Mouse (Mus musculus) lung, embryonic 15.5 days (tissue): ENCODE data around the gene Cblc. TPM values are rescaled to one million over a fixed set of nuclear protein-coding genes. Genes with fewer than 3 reads are reported as not detected.

Source experiments
- ATAC-seq: fragments of 200-750 bp; cut with Nextera tagmentation; 2 replicates; pipeline ENCODE4 v1.8.0; 2017; ENCODE audit warnings: moderate number of reproducible peaks, borderline replicate concordance; ENCODE audit not compliant: low FRiP score, low TSS enrichment; ENCODE audit errors: extremely low read depth
- H3K27ac ChIP-seq: fragments of 300-500 bp; sonication (generic); 2 replicates; pipeline ENCODE4 v1.5.1; 2015; ENCODE audit warnings: moderate library complexity, mild to moderate bottlenecking, inconsistent platforms
- H3K27me3 ChIP-seq: fragments of 300-500 bp; sonication (generic); 2 replicates; pipeline ENCODE4 v1.6.1; 2015; ENCODE audit warnings: inconsistent platforms
- H3K36me3 ChIP-seq: fragments of 300-500 bp; sonication (generic); 2 replicates; pipeline ENCODE4 v1.6.1; 2015; ENCODE audit warnings: inconsistent platforms
- H3K4me1 ChIP-seq: fragments of 300-500 bp; sonication (generic); 2 replicates; pipeline ENCODE4 v1.6.1; 2015; ENCODE audit warnings: inconsistent platforms
- H3K4me2 ChIP-seq: fragments of 300-500 bp; sonication (generic); 2 replicates; pipeline ENCODE4 v1.6.1; 2015; ENCODE audit warnings: inconsistent platforms, mild to moderate bottlenecking, moderate library complexity
- H3K4me3 ChIP-seq: fragments of 300-500 bp; sonication (generic); 2 replicates; pipeline ENCODE4 v1.5.1; 2015; ENCODE audit warnings: mild to moderate bottlenecking, inconsistent platforms
- H3K9ac ChIP-seq: fragments of 300-500 bp; sonication (generic); 2 replicates; pipeline ENCODE4 v1.6.1; 2015; ENCODE audit warnings: inconsistent platforms
- H3K9me3 ChIP-seq: fragments of 300-500 bp; sonication (generic); 2 replicates; pipeline ENCODE4 v1.6.1; 2016; ENCODE audit warnings: inconsistent platforms
- WGBS: fragments of 180-500 bp; shearing (Covaris S2); methylation state at CpG from one replicate; pipeline ENCODE4 v1.1.7; 2015; 5-methylcytosine and 5-hydroxymethylcytosine counted together
- polyA plus RNA-seq: library from polyadenylated mRNA; unstranded; fragments of >200 nt; fragmentation: Nextera tagmentation; extraction: Ambion mirVana; gene quantifications from 2 replicates; pipeline ENCODE4 v1.2.1, GENCODE M21; 2015

Cblc gene
- 15.2 and 16.1 TPM in 2 replicates for polyA plus RNA-seq

DNA sequence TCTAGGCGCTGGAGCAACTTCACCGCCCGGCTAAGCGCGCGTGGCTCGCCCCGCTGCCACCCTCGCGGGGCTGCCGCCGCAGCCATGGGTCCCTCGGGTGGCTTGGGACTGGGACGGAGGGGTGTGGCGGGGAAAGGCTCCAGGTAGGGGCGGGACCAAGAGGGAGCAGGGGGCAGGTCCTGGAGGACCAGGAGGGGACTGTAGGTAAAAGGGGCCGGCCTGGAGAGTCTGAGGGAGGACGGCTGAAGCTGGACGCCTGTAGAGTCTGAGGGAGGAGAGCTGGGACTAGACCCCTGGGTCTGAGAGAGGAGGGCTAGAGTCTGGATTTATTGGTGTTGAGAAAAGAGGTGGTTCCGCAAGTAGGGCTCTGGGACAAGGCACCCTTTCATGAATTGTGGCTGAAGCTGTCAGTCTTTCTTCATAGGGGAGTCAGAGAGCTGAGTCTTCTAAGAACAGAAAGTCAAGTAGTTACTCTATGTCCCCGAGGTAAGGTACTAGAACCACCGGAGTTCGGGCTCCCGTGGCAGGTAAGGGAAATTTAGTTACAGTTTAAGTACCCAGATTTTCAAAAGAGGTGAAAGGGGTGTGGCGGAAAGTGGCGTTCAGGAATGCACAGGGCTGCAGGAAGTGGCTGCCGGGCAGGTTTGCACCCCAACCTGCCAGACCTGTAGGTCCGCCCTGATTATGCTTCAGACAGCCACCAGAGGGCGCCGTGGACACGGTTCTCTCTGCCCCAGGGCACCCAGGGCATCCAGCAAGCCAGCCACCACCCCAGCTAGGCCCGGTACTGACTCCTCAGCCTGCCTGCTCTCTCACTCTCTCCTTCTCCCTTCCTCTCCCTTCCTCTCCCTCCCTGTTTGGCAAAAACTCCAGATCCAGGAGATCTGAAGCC, at the start of gene Cblc:
Gene Cblc (minus strand): TSS at position 113 of the 892 bp plus-strand sequence.
- no peaks in the 10 kb centered on the region for H3K36me3 ChIP-seq
- ATAC-seq = peak; percentile 83
- peaks cover 18% of the 10 kb centered on the region for H3K27me3 ChIP-seq
- no peaks in the 10 kb centered on the region for H3K9me3 ChIP-seq
- H3K4me3 ChIP-seq = peak within 1 kb of the TSS; percentile 49
- WGBS = 2% methylated on average over 32 of the region's 32 CpGs
- H3K27ac ChIP-seq = peak within 1 kb of the TSS; percentile 94
- peak within 1 kb of the TSS; percentile 50 for H3K9ac ChIP-seq
- peak within 1 kb of the TSS; percentile 68 for H3K4me2 ChIP-seq
- H3K4me1 ChIP-seq = peaks cover 7% of the 10 kb centered on the region; the same call in 1 of the 2 replicates

DNA sequence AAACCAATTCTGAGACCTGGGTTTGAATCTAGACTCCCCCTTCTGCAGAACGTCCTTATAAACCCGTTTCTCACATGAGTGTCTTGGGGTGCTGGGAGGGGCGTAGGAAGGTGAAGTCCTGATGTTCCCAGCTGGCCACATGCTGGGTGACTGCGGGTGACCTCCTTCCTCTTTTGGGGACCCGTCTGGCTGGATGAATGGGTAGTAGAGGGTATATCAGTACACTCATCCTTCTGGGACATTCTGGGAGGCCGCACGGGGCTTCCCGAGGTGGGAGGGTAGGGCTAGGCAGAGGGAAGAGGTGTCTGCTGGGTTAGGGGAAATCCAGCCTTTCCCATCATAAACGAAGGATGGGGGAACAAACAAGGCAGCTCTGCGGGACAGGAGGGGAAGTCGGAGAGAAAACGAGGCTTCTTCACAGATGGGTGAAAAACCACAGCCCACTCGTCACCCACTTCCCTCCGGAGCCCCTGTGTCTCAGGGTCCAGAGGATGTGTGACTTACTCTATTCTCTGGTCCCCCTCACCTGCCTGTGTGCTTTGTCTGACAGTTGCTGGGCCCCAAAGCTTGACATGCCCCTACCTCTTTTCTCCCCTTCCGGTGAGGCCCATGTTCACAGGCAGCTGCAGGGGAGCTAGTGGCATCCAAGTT, 48.0 kb upstream of the Cblc start:
- Histone ChIP-seq H3K27me3 (peaks cover 14% of the 10 kb centered on the region), H3K4me2 (no peak overlapping the region), H3K27ac (no peak overlapping the region), H3K36me3 (no peaks in the 10 kb centered on the region), H3K9ac (no peak overlapping the region), H3K4me1 (peaks cover 3% of the 10 kb centered on the region; the same call in 1 of the 2 replicates), H3K9me3 (no peaks in the 10 kb centered on the region), H3K4me3 (no peak overlapping the region)
- no peak for ATAC-seq
- 59% methylated on average over 15 of the region's 15 CpGs for WGBS

DNA sequence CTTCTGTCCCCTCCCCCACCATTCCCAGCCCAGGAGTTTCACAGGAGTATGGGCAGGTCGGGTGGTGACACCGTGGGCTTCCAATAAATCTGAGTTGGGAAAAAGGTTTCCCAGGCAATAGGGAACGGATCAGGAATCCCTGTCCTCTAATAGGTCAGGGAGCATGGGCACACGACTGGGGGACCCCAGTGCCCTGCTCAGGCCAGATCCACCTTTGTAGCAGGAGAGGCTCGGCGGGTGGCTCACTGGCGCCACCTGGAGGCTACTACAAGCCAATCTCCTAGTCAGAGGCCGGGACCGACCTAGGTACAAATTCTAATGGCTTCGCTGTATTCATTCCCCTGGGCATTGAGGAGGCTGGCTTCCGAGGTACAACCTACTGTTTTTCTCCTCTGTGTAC, 47.0 kb upstream of the Cblc start:
- Histone ChIP-seq H3K4me3 (no peak overlapping the region), H3K36me3 (no peaks in the 10 kb centered on the region), H3K4me1 (peaks cover 3% of the 10 kb centered on the region; the same call in 1 of the 2 replicates), H3K9me3 (no peaks in the 10 kb centered on the region), H3K4me2 (no peak overlapping the region), H3K9ac (no peak overlapping the region), H3K27ac (no peak overlapping the region), H3K27me3 (peaks cover 14% of the 10 kb centered on the region)
- peak; percentile 33; the same call in 1 of the 2 replicates for ATAC-seq
- WGBS = 5% methylated on average over 11 of the region's 11 CpGs

DNA sequence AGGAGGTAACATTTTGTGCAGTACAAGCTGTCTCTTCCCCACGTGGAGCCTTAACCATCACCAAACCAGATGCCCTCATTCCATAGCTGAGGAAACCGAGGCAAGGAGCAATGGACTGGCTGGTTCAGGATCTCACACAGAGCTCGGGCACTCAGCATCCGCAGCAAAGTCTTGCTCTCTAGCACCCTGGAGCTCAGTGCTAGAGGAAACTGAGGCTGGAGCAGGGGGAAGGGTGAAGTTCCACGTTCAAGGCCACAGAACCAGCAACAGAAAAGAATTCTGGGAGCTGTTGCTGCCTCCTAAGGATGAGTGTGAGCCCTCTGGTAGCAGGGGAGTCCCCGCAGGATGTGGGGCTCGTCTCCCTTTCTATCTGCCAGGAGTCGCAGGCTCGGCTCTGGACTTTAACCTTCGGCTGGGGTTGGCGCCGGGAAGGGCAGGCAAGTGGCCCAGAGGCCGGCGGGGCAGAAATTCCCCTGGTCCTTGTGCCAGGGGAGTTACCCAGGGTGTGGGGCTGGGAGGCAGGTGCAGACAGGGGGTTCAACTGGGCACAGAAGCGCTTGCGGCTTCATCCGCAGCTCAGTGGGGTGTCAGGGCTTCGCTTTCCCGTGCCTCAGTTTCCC, 46.4 kb upstream of the Cblc start:
- Histone ChIP-seq H3K4me3 (no peak overlapping the region), H3K9ac (no peak overlapping the region), H3K9me3 (no peaks in the 10 kb centered on the region), H3K27ac (no peak overlapping the region), H3K36me3 (no peaks in the 10 kb centered on the region), H3K4me1 (peaks cover 3% of the 10 kb centered on the region; the same call in 1 of the 2 replicates), H3K4me2 (no peak overlapping the region), H3K27me3 (peaks cover 14% of the 10 kb centered on the region)
- no peak for ATAC-seq
- WGBS = 30% methylated on average over 19 of the region's 19 CpGs

DNA sequence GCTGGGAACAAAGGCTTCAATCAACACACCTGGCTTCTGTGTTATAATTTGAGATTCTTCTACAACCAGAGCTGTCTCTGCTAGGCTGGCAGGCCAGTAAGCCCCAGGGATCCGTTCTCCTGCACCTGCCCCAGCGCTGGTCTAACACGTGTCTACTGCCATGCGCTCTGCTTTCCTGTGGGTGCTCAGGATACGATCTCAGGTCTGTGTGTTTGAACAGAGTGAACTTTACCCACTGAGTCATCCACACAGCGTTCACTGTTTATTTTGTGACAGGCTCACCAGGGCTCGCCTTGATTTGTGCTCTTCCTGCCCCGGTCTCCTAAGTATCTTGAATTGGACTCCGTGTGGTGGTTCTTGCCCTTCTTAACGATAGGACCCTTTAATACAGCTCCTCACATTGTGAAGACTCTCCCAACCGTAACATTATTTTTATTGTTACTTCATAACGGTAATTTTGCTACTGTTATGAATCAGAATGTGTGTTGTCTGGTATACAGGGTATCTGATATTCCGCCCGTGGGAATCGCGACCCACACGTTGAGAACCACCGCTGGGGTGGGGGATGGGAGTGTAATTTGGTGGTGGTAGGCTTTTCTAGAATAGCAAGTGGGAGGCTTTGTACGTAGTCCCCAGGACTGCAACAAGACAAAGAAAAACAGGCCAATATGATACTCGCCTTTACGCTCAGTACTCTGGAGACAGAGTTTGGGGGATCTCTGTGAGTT, 45.2 kb upstream of the Cblc start:
- H3K9me3 ChIP-seq = no peaks in the 10 kb centered on the region
- no peak overlapping the region for H3K4me3 ChIP-seq
- no peaks in the 10 kb centered on the region for H3K36me3 ChIP-seq
- H3K27me3 ChIP-seq = peaks cover 14% of the 10 kb centered on the region
- no peak for ATAC-seq
- H3K4me2 ChIP-seq = no peak overlapping the region
- no peak overlapping the region for H3K27ac ChIP-seq
- 59% methylated on average over 21 of the region's 21 CpGs for WGBS
- no peak overlapping the region for H3K9ac ChIP-seq
- no peaks in the 10 kb centered on the region for H3K4me1 ChIP-seq

DNA sequence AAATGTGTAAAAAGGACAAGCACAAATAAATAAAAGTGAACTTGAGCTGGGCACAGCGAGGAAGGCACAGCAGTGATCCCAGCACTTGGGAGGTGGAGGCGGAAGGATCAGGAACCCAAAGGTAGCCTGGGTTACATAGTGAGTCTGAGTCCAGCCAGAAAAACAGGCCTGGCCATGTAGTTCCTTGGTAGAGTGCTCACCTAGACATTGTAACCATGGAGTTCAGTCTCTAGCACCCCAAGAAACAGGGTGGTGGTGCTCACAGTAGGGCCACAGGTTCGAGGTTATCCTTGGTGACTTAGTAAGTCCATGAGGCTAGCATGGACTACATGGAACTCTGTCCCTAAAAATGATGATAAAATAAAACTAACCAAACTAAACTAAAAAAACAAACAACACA, 44.3 kb upstream of the Cblc start:
- H3K36me3 ChIP-seq = no peaks in the 10 kb centered on the region
- H3K27ac ChIP-seq = no peak overlapping the region
- peaks cover 14% of the 10 kb centered on the region for H3K27me3 ChIP-seq
- WGBS = 71% methylated on average over 3 of the region's 3 CpGs
- no peaks in the 10 kb centered on the region for H3K9me3 ChIP-seq
- no peak overlapping the region for H3K9ac ChIP-seq
- no peak overlapping the region for H3K4me3 ChIP-seq
- ATAC-seq = no peak
- H3K4me2 ChIP-seq = no peak overlapping the region
- H3K4me1 ChIP-seq = no peaks in the 10 kb centered on the region

DNA sequence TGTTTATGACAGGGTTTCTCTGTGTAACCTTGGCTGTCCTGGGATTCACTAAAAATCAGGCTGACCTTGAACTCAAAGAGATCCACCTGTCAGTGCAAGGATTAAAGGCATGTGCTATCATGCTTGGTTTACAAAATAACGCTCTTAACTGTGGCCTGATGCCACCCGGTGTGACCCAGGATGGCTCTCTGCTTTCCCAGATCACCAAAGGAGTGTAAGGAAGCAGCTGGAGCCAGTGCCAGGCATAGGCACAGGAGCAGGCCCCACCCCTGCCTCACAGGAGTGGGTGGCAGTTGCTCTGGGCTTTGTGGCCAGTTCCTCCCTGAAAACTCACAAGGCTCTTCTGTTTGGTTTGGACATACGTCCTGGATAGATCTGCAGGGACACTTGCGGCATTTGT, 43.8 kb upstream of the Cblc start:
- Histone ChIP-seq H3K27me3 (peaks cover 14% of the 10 kb centered on the region), H3K4me2 (no peak overlapping the region), H3K4me3 (no peak overlapping the region), H3K4me1 (no peaks in the 10 kb centered on the region), H3K27ac (no peak overlapping the region), H3K36me3 (no peaks in the 10 kb centered on the region), H3K9ac (no peak overlapping the region), H3K9me3 (no peaks in the 10 kb centered on the region)
- no peak for ATAC-seq
- WGBS = 66% methylated on average over 4 of the region's 4 CpGs

DNA sequence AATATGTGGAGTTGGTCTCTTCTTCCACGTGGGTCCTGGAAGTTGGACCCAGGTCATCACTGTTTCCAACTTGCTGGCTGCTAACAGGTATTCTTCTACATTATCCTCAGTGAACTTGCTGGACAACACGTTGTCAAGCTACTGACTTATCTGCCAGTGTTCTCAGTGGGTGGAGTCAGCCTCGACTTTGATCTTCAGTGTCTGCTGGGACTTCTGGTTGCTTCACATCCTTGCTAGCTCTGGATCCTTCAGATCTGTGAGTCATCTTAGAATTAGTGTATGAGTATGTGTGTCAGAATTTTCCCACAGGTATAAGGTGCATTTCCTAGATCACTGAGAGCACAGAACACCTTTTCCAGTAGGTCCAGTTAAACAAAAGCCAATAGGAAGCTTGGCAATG, 40.2 kb upstream of the Cblc start:
- Histone ChIP-seq H3K27me3 (no peaks in the 10 kb centered on the region), H3K4me3 (no peak overlapping the region), H3K4me2 (no peak overlapping the region), H3K36me3 (no peaks in the 10 kb centered on the region), H3K9ac (no peak overlapping the region), H3K27ac (no peak overlapping the region), H3K9me3 (no peaks in the 10 kb centered on the region), H3K4me1 (no peaks in the 10 kb centered on the region)
- 44% methylated on average over 3 of the region's 3 CpGs for WGBS
- no peak for ATAC-seq

DNA sequence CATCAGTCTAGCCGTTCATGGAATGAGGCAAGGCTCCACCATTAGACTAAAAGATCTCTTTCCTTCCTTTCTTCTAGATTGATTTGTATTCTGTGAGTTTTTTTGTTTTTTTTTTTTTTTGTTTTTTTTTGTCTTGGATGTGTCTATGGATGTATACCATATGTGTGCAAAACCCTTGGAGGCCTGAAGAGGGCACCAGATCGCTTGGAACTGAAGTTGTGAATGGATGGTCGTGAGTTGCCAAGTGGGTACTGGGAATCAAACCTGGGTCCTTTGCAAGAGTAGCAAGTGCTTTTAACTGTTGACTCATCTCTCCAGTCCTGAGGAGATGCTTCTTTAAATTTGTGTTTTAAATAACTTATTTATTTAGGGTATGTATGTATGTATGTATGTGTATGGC, 37.4 kb upstream of the Cblc start:
- Histone ChIP-seq H3K4me1 (peaks cover 16% of the 10 kb centered on the region), H3K27me3 (no peaks in the 10 kb centered on the region), H3K27ac (no peak overlapping the region), H3K9ac (no peak overlapping the region), H3K9me3 (no peaks in the 10 kb centered on the region), H3K36me3 (no peaks in the 10 kb centered on the region), H3K4me2 (no peak overlapping the region), H3K4me3 (no peak overlapping the region)
- WGBS = 56% methylated on average over 3 of the region's 3 CpGs
- ATAC-seq = no peak

DNA sequence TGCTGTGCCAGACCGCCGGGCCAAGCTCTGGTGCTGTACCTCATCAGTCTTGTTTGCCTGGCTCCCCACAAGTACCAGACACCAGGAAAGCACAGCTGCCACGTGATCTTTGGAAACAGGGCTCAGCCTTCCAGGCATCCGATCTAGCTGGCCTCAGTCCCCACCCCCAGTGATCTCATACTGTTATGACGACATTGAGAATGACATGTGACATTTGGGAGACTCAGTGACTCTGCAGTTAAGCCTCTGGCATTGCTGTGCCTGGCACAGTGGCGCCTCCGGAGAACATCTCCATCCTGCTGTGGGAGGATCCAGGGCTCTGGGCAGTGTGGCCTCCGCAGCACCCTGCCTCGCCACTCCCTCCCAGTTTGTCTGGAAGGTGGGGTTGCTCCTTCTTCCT, 35.2 kb upstream of the Cblc start:
- Histone ChIP-seq H3K9me3 (no peaks in the 10 kb centered on the region), H3K27ac (no peak overlapping the region), H3K9ac (no peak overlapping the region), H3K4me1 (peaks cover 17% of the 10 kb centered on the region), H3K4me3 (no peak overlapping the region), H3K27me3 (no peaks in the 10 kb centered on the region), H3K4me2 (no peak overlapping the region), H3K36me3 (no peaks in the 10 kb centered on the region)
- peak; percentile 16; the same call in 1 of the 2 replicates for ATAC-seq
- 35% methylated on average over 9 of the region's 9 CpGs for WGBS

DNA sequence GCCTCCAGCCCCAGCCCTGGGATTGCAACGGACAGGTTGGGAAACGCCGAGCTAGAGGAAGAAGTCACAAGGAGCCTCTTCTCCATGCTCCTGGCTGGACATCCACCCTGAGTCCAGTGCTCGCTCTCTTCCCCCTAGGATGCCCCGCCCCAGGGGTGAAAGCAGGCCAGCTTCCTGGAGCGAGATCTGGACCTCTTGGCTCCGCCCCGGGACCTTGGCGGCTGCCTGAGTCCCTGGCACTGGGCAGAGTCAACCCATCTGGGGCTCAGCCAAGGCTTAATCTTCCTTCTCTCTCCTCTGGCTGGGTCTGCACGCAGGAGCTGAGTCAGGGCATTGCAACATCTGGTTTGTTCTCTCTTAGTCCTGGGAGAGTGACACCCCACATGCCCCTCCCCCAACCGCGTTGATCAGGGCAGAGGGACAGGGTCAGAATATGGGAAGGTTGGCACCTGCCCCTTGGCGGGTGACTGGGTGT, 34.1 kb upstream of the Cblc start:
- Histone ChIP-seq H3K9me3 (no peaks in the 10 kb centered on the region), H3K27ac (no peak overlapping the region), H3K27me3 (no peaks in the 10 kb centered on the region), H3K9ac (no peak overlapping the region), H3K4me2 (peak overlapping the region; percentile 31), H3K4me3 (no peak overlapping the region), H3K36me3 (no peaks in the 10 kb centered on the region), H3K4me1 (peaks cover 21% of the 10 kb centered on the region)
- WGBS = 11% methylated on average over 13 of the region's 13 CpGs
- ATAC-seq = peak; percentile 66
